Mouse (Mus musculus): Measurements from ENCODE around the gene Fbf1. TPM values are rescaled to one million over a fixed set of nuclear protein-coding genes. Genes with fewer than 3 reads are reported as not detected.

Fbf1 gene
- polyA plus RNA-seq, 1 experiment from 2014 or later: 67.0 TPM

- Histone ChIP-seq H3K9ac (peak within 1 kb of the TSS; percentile 84), H3K27ac (peak within 1 kb of the TSS; percentile 94), H3K9me3 (no peaks in the 10 kb centered on the region), H3K36me3 (peaks cover 5% of the 10 kb centered on the region; the same call in 1 of the 2 replicates), H3K4me2 (replicated peaks) (peak within 1 kb of the TSS; percentile 74), H3K27me3 (replicated peaks) (no peaks in the 10 kb centered on the region), H3K4me3 (peak within 1 kb of the TSS; percentile 73), H3K4me1 (peaks cover 10% of the 10 kb centered on the region)
- WGBS: under 1% methylated on average over 62 of the region's 62 CpGs
- ATAC-seq (ENCODE audit: low FRiP score, low read depth): peak; percentile 98
These were observed 30.9 kb upstream of the Fbf1 start, which contains the start of the genes Ten1 and Acox1 for GRCm38 (mm10) chr11:116198639-116199531. TSS of gene Ten1 (plus strand) at chr11:116198855. TSS of gene Acox1 (minus strand) at chr11:116199045.

GRCm38 (mm10) chr11:116198132-116198531, 30.2 kb upstream of the Fbf1 start:
- no peak for ATAC-seq (ENCODE audit: low FRiP score, low read depth)
- Histone ChIP-seq H3K4me1 (peaks cover 10% of the 10 kb centered on the region), H3K27ac (peak overlapping the region; percentile 94; the same call in 1 of the 2 replicates), H3K4me2 (replicated peaks) (peak overlapping the region; percentile 74), H3K27me3 (replicated peaks) (no peaks in the 10 kb centered on the region), H3K36me3 (peaks cover 5% of the 10 kb centered on the region; the same call in 1 of the 2 replicates), H3K9me3 (no peaks in the 10 kb centered on the region), H3K4me3 (peak overlapping the region; percentile 73), H3K9ac (peak overlapping the region; percentile 84)
- WGBS: 28% methylated on average over 13 of the region's 13 CpGs

GRCm38 (mm10) chr11:116197584-116197906, 29.6 kb upstream of the Fbf1 start:
- Histone ChIP-seq H3K4me3 (no peak overlapping the region), H3K4me2 (replicated peaks) (peak overlapping the region; percentile 74), H3K27me3 (replicated peaks) (no peaks in the 10 kb centered on the region), H3K27ac (no peak overlapping the region), H3K9me3 (no peaks in the 10 kb centered on the region), H3K9ac (no peak overlapping the region), H3K36me3 (peaks cover 5% of the 10 kb centered on the region; the same call in 1 of the 2 replicates), H3K4me1 (peaks cover 10% of the 10 kb centered on the region)
- ATAC-seq (ENCODE audit: low FRiP score, low read depth): no peak
- WGBS: 92% methylated on average over 6 of the region's 6 CpGs

GRCm38 (mm10) chr11:116196866-116197583, 29.1 kb upstream of the Fbf1 start:
- peaks cover 3% of the 10 kb centered on the region; the same call in 1 of the 2 replicates for H3K36me3 ChIP-seq
- H3K27me3 ChIP-seq (replicated peaks): no peaks in the 10 kb centered on the region
- no peak overlapping the region for H3K4me3 ChIP-seq
- H3K9me3 ChIP-seq: no peaks in the 10 kb centered on the region
- WGBS: 94% methylated on average over 18 of the region's 18 CpGs
- H3K27ac ChIP-seq: no peak overlapping the region
- peak overlapping the region; percentile 74 for H3K4me2 ChIP-seq (replicated peaks)
- H3K9ac ChIP-seq: no peak overlapping the region
- no peak for ATAC-seq (ENCODE audit: low FRiP score, low read depth)
- H3K4me1 ChIP-seq: peaks cover 10% of the 10 kb centered on the region

GRCm38 (mm10) chr11:116196336-116196735, 28.4 kb upstream of the Fbf1 start:
- H3K36me3 ChIP-seq: no peaks in the 10 kb centered on the region
- no peak overlapping the region for H3K9ac ChIP-seq
- H3K4me2 ChIP-seq (replicated peaks): no peak overlapping the region
- no peak overlapping the region for H3K4me3 ChIP-seq
- no peaks in the 10 kb centered on the region for H3K9me3 ChIP-seq
- 86% methylated on average over 3 of the region's 3 CpGs for WGBS
- ATAC-seq (ENCODE audit: low FRiP score, low read depth): no peak
- no peak overlapping the region for H3K27ac ChIP-seq
- no peaks in the 10 kb centered on the region for H3K27me3 ChIP-seq (replicated peaks)
- H3K4me1 ChIP-seq: peaks cover 10% of the 10 kb centered on the region

GRCm38 (mm10) chr11:116195252-116195651, 27.3 kb upstream of the Fbf1 start:
- H3K9ac ChIP-seq: no peak overlapping the region
- H3K4me2 ChIP-seq (replicated peaks): no peak overlapping the region
- no peaks in the 10 kb centered on the region for H3K27me3 ChIP-seq (replicated peaks)
- no peak for ATAC-seq (ENCODE audit: low FRiP score, low read depth)
- 82% methylated on average over 5 of the region's 5 CpGs for WGBS
- no peaks in the 10 kb centered on the region for H3K9me3 ChIP-seq
- peaks cover 10% of the 10 kb centered on the region for H3K4me1 ChIP-seq
- no peak overlapping the region for H3K27ac ChIP-seq
- H3K36me3 ChIP-seq: 0 out of 2 replicates have a peak, but pooled peaks cover 8% of the 10 kb centered on the region
- H3K4me3 ChIP-seq: no peak overlapping the region

GRCm38 (mm10) chr11:116194619-116195018, 26.7 kb upstream of the Fbf1 start:
- WGBS: 94% methylated on average over 8 of the region's 8 CpGs
- Histone ChIP-seq H3K4me2 (replicated peaks) (no peak overlapping the region), H3K4me3 (no peak overlapping the region), H3K27me3 (replicated peaks) (no peaks in the 10 kb centered on the region), H3K27ac (no peak overlapping the region), H3K9me3 (no peaks in the 10 kb centered on the region), H3K9ac (no peak overlapping the region), H3K36me3 (peaks cover 9% of the 10 kb centered on the region; the same call in 1 of the 2 replicates), H3K4me1 (peaks cover 10% of the 10 kb centered on the region)
- no peak for ATAC-seq (ENCODE audit: low FRiP score, low read depth)

GRCm38 (mm10) chr11:116187226-116187930, 19.4 kb upstream of the Fbf1 start:
- H3K4me2 ChIP-seq (replicated peaks): no peak overlapping the region
- WGBS: 50% methylated on average over 11 of the region's 11 CpGs
- no peaks in the 10 kb centered on the region for H3K27me3 ChIP-seq (replicated peaks)
- no peaks in the 10 kb centered on the region for H3K9me3 ChIP-seq
- H3K9ac ChIP-seq: no peak overlapping the region
- no peaks in the 10 kb centered on the region for H3K4me1 ChIP-seq
- H3K27ac ChIP-seq: no peak overlapping the region
- H3K36me3 ChIP-seq: peaks cover 50% of the 10 kb centered on the region
- no peak for ATAC-seq (ENCODE audit: low FRiP score, low read depth)
- no peak overlapping the region for H3K4me3 ChIP-seq

GRCm38 (mm10) chr11:116186360-116186759, 18.4 kb upstream of the Fbf1 start:
- whole genome bisulfite sequencing: 86% methylated on average over 11 of the region's 11 CpGs
- ATAC-seq (ENCODE audit: low FRiP score, low read depth): no peak
- H3K4me3 ChIP-seq: no peak overlapping the region
- H3K4me1 ChIP-seq: no peaks in the 10 kb centered on the region
- H3K9me3 ChIP-seq: no peaks in the 10 kb centered on the region
- H3K36me3 ChIP-seq: peaks cover 59% of the 10 kb centered on the region
- no peak overlapping the region for H3K27ac ChIP-seq
- H3K27me3 ChIP-seq (replicated peaks): no peaks in the 10 kb centered on the region
- H3K9ac ChIP-seq: no peak overlapping the region
- H3K4me2 ChIP-seq (replicated peaks): no peak overlapping the region

- Histone ChIP-seq H3K27me3 (replicated peaks) (no peaks in the 10 kb centered on the region), H3K4me1 (no peaks in the 10 kb centered on the region), H3K9me3 (no peaks in the 10 kb centered on the region), H3K4me2 (replicated peaks) (no peak overlapping the region), H3K27ac (no peak overlapping the region), H3K9ac (no peak overlapping the region), H3K4me3 (no peak overlapping the region), H3K36me3 (peaks cover 55% of the 10 kb centered on the region)
- 88% methylated on average over 3 of the region's 3 CpGs for WGBS
- no peak for ATAC-seq (ENCODE audit: low FRiP score, low read depth)
These were observed 17.9 kb upstream of the Fbf1 start for GRCm38 (mm10) chr11:116185836-116186235.

GRCm38 (mm10) chr11:116178411-116179121, 10.6 kb upstream of the Fbf1 start:
- 91% methylated on average over 20 of the region's 20 CpGs for WGBS
- H3K9me3 ChIP-seq: no peaks in the 10 kb centered on the region
- H3K4me3 ChIP-seq: no peak overlapping the region
- H3K4me1 ChIP-seq: no peaks in the 10 kb centered on the region
- no peak overlapping the region for H3K4me2 ChIP-seq (replicated peaks)
- no peak for ATAC-seq (ENCODE audit: low FRiP score, low read depth)
- H3K9ac ChIP-seq: no peak overlapping the region
- H3K36me3 ChIP-seq: peaks cover 81% of the 10 kb centered on the region
- no peaks in the 10 kb centered on the region for H3K27me3 ChIP-seq (replicated peaks)
- H3K27ac ChIP-seq: no peak overlapping the region

Data from neural tube, embryonic 12.5 days (tissue).